Mouse (Mus musculus) liver, adult 2 months (tissue): Measurements from ENCODE around the gene Tanc2. TPM values are rescaled to one million over a fixed set of nuclear protein-coding genes. Genes with fewer than 3 reads are reported as not detected.

Experiments
- DNase-seq: peaks from one replicate; pipeline ENCODE4 v3.0.0-alpha.2; 2011; ENCODE audit warnings: low read depth, low spot score; ENCODE audit errors: extremely low read depth
- H3K27ac ChIP-seq: fragments of 200-500 bp; replicated peaks from 2 replicates; pipeline ENCODE4 v1.5.1; 2012; ENCODE audit warnings: low read depth, mild to moderate bottlenecking, control low read depth, inconsistent platforms, low read length; ENCODE audit not compliant: insufficient read depth
- H3K27me3 ChIP-seq: fragments of 200-500 bp; 2 replicates; pipeline ENCODE4 v1.6.1; 2012; ENCODE audit warnings: mild to moderate bottlenecking, moderate library complexity, low read length, inconsistent platforms; ENCODE audit not compliant: control insufficient read depth, insufficient read depth
- H3K36me3 ChIP-seq: fragments of 200-500 bp; 2 replicates; pipeline ENCODE4 v1.6.1; 2012; ENCODE audit warnings: low read length, inconsistent platforms; ENCODE audit not compliant: control insufficient read depth, insufficient read depth
- H3K4me1 ChIP-seq: fragments of 200-500 bp; 2 replicates; pipeline ENCODE4 v1.6.1; 2011; ENCODE audit warnings: low read length; ENCODE audit not compliant: control insufficient read depth, insufficient read depth
- H3K4me3 ChIP-seq: fragments of 200-500 bp; 2 replicates; pipeline ENCODE4 v1.5.1; 2011; ENCODE audit warnings: low read depth, mild to moderate bottlenecking, control low read depth, low read length, moderate library complexity; ENCODE audit not compliant: insufficient read depth
- H3K79me2 ChIP-seq: fragments of 200-500 bp; 2 replicates; pipeline ENCODE4 v1.6.1; 2012; ENCODE audit warnings: inconsistent platforms, mild to moderate bottlenecking, low read length, moderate library complexity; ENCODE audit not compliant: control insufficient read depth, insufficient read depth
- H3K9ac ChIP-seq: fragments of 200-500 bp; 2 replicates; pipeline ENCODE4 v1.6.1; 2012; ENCODE audit warnings: low read depth, mild to moderate bottlenecking, control low read depth, inconsistent platforms, low read length
- CTCF ChIP-seq: fragments of 200-500 bp; IDR thresholded peaks from 2 replicates; pipeline ENCODE4 v1.5.1; 2011; ENCODE audit warnings: low read depth, low read length, control low read depth
- POLR2A ChIP-seq: fragments of 200-500 bp; IDR thresholded peaks from 2 replicates; pipeline ENCODE4 v1.6.1; 2011; ENCODE audit warnings: low read length, control low read depth; ENCODE audit not compliant: insufficient read depth; ENCODE audit errors: extremely low read depth
- WGBS: fragments of 180-500 bp; shearing (Covaris S2); methylation state at CpG from one replicate; pipeline ENCODE4 v1.1.7; 2018; 5-methylcytosine and 5-hydroxymethylcytosine counted together
- polyA plus RNA-seq: library from polyadenylated mRNA; depleted of rRNA; stranded (reverse); fragments of >200 nt; gene quantifications from 2 replicates; pipeline ENCODE4 v1.2.3, GENCODE M21; 2012
- total RNA-seq: library from RNA; depleted of rRNA; stranded (reverse); fragments of >200 nt; gene quantifications from 2 replicates; pipeline ENCODE4 v1.2.3, GENCODE M21; 2014

The Tanc2 gene
- total and polyA plus RNA-seq, 2 experiments: 0.97 to 2.4 TPM

- DNase-seq: no peak
- TF ChIP-seq CTCF (no peak), POLR2A (no peak)
- H3K36me3 ChIP-seq: peaks cover 4% of the 10 kb centered on the region
- no peak overlapping the region for H3K9ac ChIP-seq
- no peak overlapping the region for H3K4me3 ChIP-seq
- H3K4me1 ChIP-seq: no peaks in the 10 kb centered on the region
- H3K79me2 ChIP-seq: no peaks in the 10 kb centered on the region
- no peak overlapping the region for H3K27ac ChIP-seq
- H3K27me3 ChIP-seq: no peaks in the 10 kb centered on the region
These were observed 248.2 kb downstream of the Tanc2 start for GRCm38 (mm10) chr11:105837962-105838361.

DNA sequence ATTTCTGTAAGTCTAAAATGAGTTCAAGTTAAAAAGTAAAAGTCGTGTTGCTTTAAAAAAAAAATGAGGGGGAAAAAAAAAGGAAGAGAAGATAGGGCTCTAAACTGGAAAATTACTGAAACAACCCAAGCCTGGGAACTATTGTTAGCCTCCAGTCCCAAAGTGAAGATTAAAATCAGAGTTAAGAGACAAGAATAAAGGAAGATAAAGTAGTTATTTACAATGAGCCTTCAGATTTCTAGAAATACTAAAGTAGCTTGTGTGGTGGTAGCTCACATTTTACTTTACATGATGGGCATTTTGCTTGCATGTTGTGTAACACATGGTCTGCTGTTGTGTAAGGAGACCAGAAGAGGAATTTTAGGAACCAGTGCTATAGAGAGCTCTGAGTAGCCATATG, 256.1 kb downstream of the Tanc2 start:
- H3K9ac ChIP-seq: no peak overlapping the region
- no peaks in the 10 kb centered on the region for H3K79me2 ChIP-seq
- H3K4me3 ChIP-seq: no peak overlapping the region
- no peaks in the 10 kb centered on the region for H3K36me3 ChIP-seq
- no peak for DNase-seq
- no peaks in the 10 kb centered on the region for H3K27me3 ChIP-seq
- H3K27ac ChIP-seq: no peak overlapping the region
- no peaks in the 10 kb centered on the region for H3K4me1 ChIP-seq
- TF ChIP-seq POLR2A: no peak
- TF ChIP-seq CTCF: no peak
- WGBS: 83% methylated on average over 1 of the region's 1 CpGs

GRCm38 (mm10) chr11:105855504-105855903, 265.7 kb downstream of the Tanc2 start:
- Histone ChIP-seq H3K4me1 (no peaks in the 10 kb centered on the region), H3K27me3 (no peaks in the 10 kb centered on the region), H3K27ac (no peak overlapping the region), H3K36me3 (peaks cover 2% of the 10 kb centered on the region; the same call in 1 of the 2 replicates), H3K4me3 (no peak overlapping the region), H3K9ac (no peak overlapping the region), H3K79me2 (no peaks in the 10 kb centered on the region)
- DNase-seq: peak; percentile 15
- no peak for TF ChIP-seq CTCF
- no peak for TF ChIP-seq POLR2A
- 47% methylated on average over 3 of the region's 3 CpGs for WGBS

- no peaks in the 10 kb centered on the region for H3K27me3 ChIP-seq
- H3K79me2 ChIP-seq: no peaks in the 10 kb centered on the region
- H3K27ac ChIP-seq: no peak overlapping the region
- TF ChIP-seq POLR2A: no peak
- 0 out of 2 replicates have a peak, but pooled peaks have one; percentile 25 for TF ChIP-seq CTCF
- H3K4me3 ChIP-seq: no peak overlapping the region
- H3K4me1 ChIP-seq: no peaks in the 10 kb centered on the region
- no peak overlapping the region for H3K9ac ChIP-seq
- no peak for DNase-seq
- H3K36me3 ChIP-seq: peaks cover 2% of the 10 kb centered on the region; the same call in 1 of the 2 replicates
These were observed 268.3 kb downstream of the Tanc2 start for GRCm38 (mm10) chr11:105858063-105858462.

- TF ChIP-seq POLR2A: no peak
- TF ChIP-seq CTCF: no peak
- Histone ChIP-seq H3K9ac (no peak overlapping the region), H3K36me3 (no peaks in the 10 kb centered on the region; the same call in 1 of the 2 replicates), H3K27ac (no peak overlapping the region), H3K27me3 (no peaks in the 10 kb centered on the region), H3K4me3 (no peak overlapping the region), H3K79me2 (no peaks in the 10 kb centered on the region), H3K4me1 (no peaks in the 10 kb centered on the region)
- no peak for DNase-seq
- WGBS: 84% methylated on average over 1 of the region's 1 CpGs
These were observed 295.8 kb downstream of the Tanc2 start for GRCm38 (mm10) chr11:105885558-105885957.

- no peak for DNase-seq
These were observed 297.5 kb downstream of the Tanc2 start for GRCm38 (mm10) chr11:105887281-105887680.

More at GRCm38 (mm10) chr11:105887281-105887680, 297.5 kb downstream of the Tanc2 start:
- no peak overlapping the region for H3K9ac ChIP-seq
- no peak overlapping the region for H3K4me3 ChIP-seq
- no peaks in the 10 kb centered on the region; the same call in 1 of the 2 replicates for H3K36me3 ChIP-seq
- H3K4me1 ChIP-seq: no peaks in the 10 kb centered on the region
- no peak for TF ChIP-seq POLR2A
- WGBS: 57% methylated on average over 1 of the region's 1 CpGs
- H3K79me2 ChIP-seq: no peaks in the 10 kb centered on the region
- H3K27ac ChIP-seq: no peak overlapping the region
- H3K27me3 ChIP-seq: no peaks in the 10 kb centered on the region
